Mouse (Mus musculus) limb, embryonic 14.5 days (tissue): ENCODE results near the gene Frmd6. TPM values are rescaled to one million over a fixed set of nuclear protein-coding genes. Genes with fewer than 3 reads are reported as not detected.

Source experiments
- ATAC-seq: fragments of 200-750 bp; cut with Nextera tagmentation; 2 replicates; pipeline ENCODE4 v1.8.0; 2017; ENCODE audit warnings: low read depth, moderate number of reproducible peaks, moderate TSS enrichment; ENCODE audit not compliant: low FRiP score
- DNase-seq: peaks from one replicate; pipeline ENCODE4 v3.0.0-alpha.2; 2015; ENCODE audit warnings: low spot score
- H3K27ac ChIP-seq: fragments of 300-500 bp; sonication (generic); replicated peaks from 2 replicates; pipeline ENCODE4 v1.5.1; 2014; ENCODE audit warnings: low read depth, mild to moderate bottlenecking, low read length, moderate library complexity, mixed read lengths
- H3K27me3 ChIP-seq: fragments of 300-500 bp; sonication (generic); 2 replicates; pipeline ENCODE4 v1.6.1; 2014; ENCODE audit warnings: low read length, mixed read lengths; ENCODE audit not compliant: control insufficient read depth, insufficient read depth
- H3K36me3 ChIP-seq: fragments of 300-500 bp; sonication (generic); 2 replicates; pipeline ENCODE4 v1.6.1; 2014; ENCODE audit warnings: mild to moderate bottlenecking, low read length, moderate library complexity, mixed read lengths; ENCODE audit not compliant: control insufficient read depth, insufficient read depth
- H3K4me1 ChIP-seq: fragments of 300-500 bp; sonication (generic); 2 replicates; pipeline ENCODE4 v1.6.1; 2014; ENCODE audit warnings: antibody characterized with exemption, low read length, mixed read lengths; ENCODE audit not compliant: control insufficient read depth, insufficient read depth
- H3K4me2 ChIP-seq: fragments of 300-500 bp; sonication (generic); replicated peaks from 2 replicates; pipeline ENCODE4 v1.6.1; 2014; ENCODE audit warnings: low read depth, mild to moderate bottlenecking, low read length, moderate library complexity; ENCODE audit not compliant: severe bottlenecking
- H3K4me3 ChIP-seq: fragments of 300-500 bp; sonication (generic); replicated peaks from 2 replicates; pipeline ENCODE4 v1.5.1; 2014; ENCODE audit warnings: low read length
- H3K9ac ChIP-seq: fragments of 300-500 bp; sonication (generic); 2 replicates; pipeline ENCODE4 v1.6.1; 2014; ENCODE audit warnings: mild to moderate bottlenecking, low read depth, low read length, moderate library complexity; ENCODE audit not compliant: severe bottlenecking
- H3K9me3 ChIP-seq: fragments of 300-500 bp; sonication (generic); 2 replicates; pipeline ENCODE4 v1.6.1; 2016; ENCODE audit warnings: low read length; ENCODE audit not compliant: control insufficient read depth
- POLR2A ChIP-seq: fragments of 200-500 bp; IDR thresholded peaks from 2 replicates; pipeline ENCODE4 v1.8.0; 2012; ENCODE audit warnings: inconsistent platforms, mild to moderate bottlenecking, moderate library complexity, borderline replicate concordance; ENCODE audit not compliant: insufficient read depth, insufficient read length; ENCODE audit errors: extremely low read depth
- WGBS: fragments of 180-500 bp; shearing (Covaris S2); extraction: QIAGEN DNeasy Blood & Tissue Kit; methylation state at CpG from one replicate; pipeline ENCODE4 v1.1.7; 2014; 5-methylcytosine and 5-hydroxymethylcytosine counted together
- polyA plus RNA-seq, 2 experiments: library from polyadenylated mRNA; depleted of rRNA in 1 of 2; stranded (reverse) in 1 of 2; unstranded in 1 of 2; fragments of >200 nt; fragmentation: Nextera tagmentation in 1 of 2; extraction: Ambion mirVana in 1 of 2; gene quantifications; 2 replicates each; pipeline versions ENCODE4 v1.2.1 to v1.2.3; 2012 to 2014

The Frmd6 gene
- polyA plus RNA-seq, 2 experiments = 48.6 to 64.9 TPM

- no peaks in the 10 kb centered on the region for H3K36me3 ChIP-seq
- H3K4me1 ChIP-seq = no peaks in the 10 kb centered on the region; the same call in 1 of the 2 replicates
- 86% methylated on average over 2 of the region's 2 CpGs for WGBS
- no peak overlapping the region for H3K4me3 ChIP-seq
- DNase-seq (no peak), ATAC-seq (no peak)
- TF ChIP-seq POLR2A = no peak
- no peaks in the 10 kb centered on the region for H3K9me3 ChIP-seq
- H3K27ac ChIP-seq = no peak overlapping the region
- no peak overlapping the region for H3K9ac ChIP-seq
- H3K4me2 ChIP-seq = no peak overlapping the region
- no peaks in the 10 kb centered on the region for H3K27me3 ChIP-seq
These were observed 15.4 kb upstream of the Frmd6 start for GRCm38 (mm10) chr12:70809957-70810356.

GRCm38 (mm10) chr12:70811772-70812171, 13.5 kb upstream of the Frmd6 start:
- 72% methylated on average over 6 of the region's 6 CpGs for WGBS
- Histone ChIP-seq H3K36me3 (no peaks in the 10 kb centered on the region), H3K4me1 (no peaks in the 10 kb centered on the region; the same call in 1 of the 2 replicates), H3K27ac (no peak overlapping the region), H3K4me2 (no peak overlapping the region), H3K9ac (no peak overlapping the region), H3K27me3 (no peaks in the 10 kb centered on the region), H3K4me3 (no peak overlapping the region), H3K9me3 (no peaks in the 10 kb centered on the region)
- ATAC-seq = no peak
- no peak for TF ChIP-seq POLR2A
- no peak for DNase-seq

GRCm38 (mm10) chr12:70812176-70812575, 13.1 kb upstream of the Frmd6 start:
- H3K4me3 ChIP-seq = no peak overlapping the region
- no peak for ATAC-seq

GRCm38 (mm10) chr12:70812822-70813465, 12.4 kb upstream of the Frmd6 start:
- no peaks in the 10 kb centered on the region for H3K9me3 ChIP-seq
- DNase-seq (no peak), ATAC-seq (no peak)
- no peak overlapping the region for H3K9ac ChIP-seq
- no peak overlapping the region for H3K4me3 ChIP-seq
- no peaks in the 10 kb centered on the region; the same call in 1 of the 2 replicates for H3K4me1 ChIP-seq
- 26% methylated on average over 3 of the region's 3 CpGs for whole genome bisulfite sequencing
- H3K4me2 ChIP-seq = no peak overlapping the region
- H3K27ac ChIP-seq = no peak overlapping the region
- no peaks in the 10 kb centered on the region for H3K27me3 ChIP-seq
- no peak for TF ChIP-seq POLR2A
- H3K36me3 ChIP-seq = no peaks in the 10 kb centered on the region

More at GRCm38 (mm10) chr12:70812176-70812575, 13.1 kb upstream of the Frmd6 start:
- no peak overlapping the region for H3K9ac ChIP-seq
- DNase-seq = no peak
- no peaks in the 10 kb centered on the region for H3K27me3 ChIP-seq
- H3K4me1 ChIP-seq = no peaks in the 10 kb centered on the region; the same call in 1 of the 2 replicates
- H3K36me3 ChIP-seq = no peaks in the 10 kb centered on the region
- no peak for TF ChIP-seq POLR2A
- 78% methylated on average over 6 of the region's 6 CpGs for WGBS
- no peak overlapping the region for H3K27ac ChIP-seq
- no peaks in the 10 kb centered on the region for H3K9me3 ChIP-seq
- no peak overlapping the region for H3K4me2 ChIP-seq

GRCm38 (mm10) chr12:70816731-70817130, 8.6 kb upstream of the Frmd6 start:
- Histone ChIP-seq H3K9me3 (no peaks in the 10 kb centered on the region), H3K27ac (no peak overlapping the region), H3K4me2 (no peak overlapping the region), H3K27me3 (no peaks in the 10 kb centered on the region), H3K4me1 (no peaks in the 10 kb centered on the region; the same call in 1 of the 2 replicates), H3K36me3 (no peaks in the 10 kb centered on the region), H3K4me3 (no peak overlapping the region), H3K9ac (no peak overlapping the region)
- no peak for TF ChIP-seq POLR2A
- WGBS = 88% methylated on average over 2 of the region's 2 CpGs
- ATAC-seq (no peak), DNase-seq (no peak)
